Mouse (Mus musculus) macrophage (primary cell): ENCODE measurements at regions not wholly inside any gene's neighbourhood (a gene's known extent, or its start where the extent isn't known, plus 50 kb on each side); places are given as distances from the start of the nearest gene placed in this dataset.

Source experiments
- H3K27ac ChIP-seq: fragments of 350-480 bp; formaldehyde crosslinking; 2 replicates; pipeline ENCODE4 v1.9.0; 2021
- H3K36me3 ChIP-seq: fragments of 350-480 bp; formaldehyde crosslinking; 2 replicates; pipeline ENCODE4 v1.9.0; 2021; ENCODE audit errors: inconsistent target
- H3K4me3 ChIP-seq: fragments of 350-480 bp; formaldehyde crosslinking; 2 replicates; pipeline ENCODE4 v1.9.0; 2021; ENCODE audit errors: inconsistent target
- H3K79me2 ChIP-seq: fragments of 350-480 bp; formaldehyde crosslinking; 2 replicates; pipeline ENCODE4 v1.9.0; 2021; ENCODE audit errors: inconsistent target
- WGBS: methylation state at CpG from one replicate; pipeline ENCODE4 v1.1.7; 2026; ENCODE audit warnings: inconsistent platforms; ENCODE audit not compliant: missing documents; 5-methylcytosine and 5-hydroxymethylcytosine counted together

GRCm38 (mm10) chr4:12277949-12278348, 106.1 kb upstream of the Fam92a start:
- 94% methylated on average over 3 of the region's 3 CpGs for WGBS

GRCm38 (mm10) chr4:12273369-12273768, 101.6 kb upstream of the Fam92a start:
- Histone ChIP-seq H3K36me3 (no peaks in the 10 kb centered on the region), H3K79me2 (no peaks in the 10 kb centered on the region), H3K4me3 (no peak overlapping the region), H3K27ac (no peak overlapping the region)
- WGBS, result 93% methylated on average over 6 of the region's 6 CpGs

More at GRCm38 (mm10) chr4:12277949-12278348, 106.1 kb upstream of the Fam92a start:
- Histone ChIP-seq H3K79me2 (no peaks in the 10 kb centered on the region), H3K36me3 (no peaks in the 10 kb centered on the region), H3K27ac (no peak overlapping the region), H3K4me3 (no peak overlapping the region)

GRCm38 (mm10) chr4:12272914-12273313, 101.1 kb upstream of the Fam92a start:
- Histone ChIP-seq H3K79me2 (no peaks in the 10 kb centered on the region), H3K4me3 (no peak overlapping the region), H3K27ac (no peak overlapping the region), H3K36me3 (no peaks in the 10 kb centered on the region)
- WGBS, result 91% methylated on average over 6 of the region's 6 CpGs

DNA sequence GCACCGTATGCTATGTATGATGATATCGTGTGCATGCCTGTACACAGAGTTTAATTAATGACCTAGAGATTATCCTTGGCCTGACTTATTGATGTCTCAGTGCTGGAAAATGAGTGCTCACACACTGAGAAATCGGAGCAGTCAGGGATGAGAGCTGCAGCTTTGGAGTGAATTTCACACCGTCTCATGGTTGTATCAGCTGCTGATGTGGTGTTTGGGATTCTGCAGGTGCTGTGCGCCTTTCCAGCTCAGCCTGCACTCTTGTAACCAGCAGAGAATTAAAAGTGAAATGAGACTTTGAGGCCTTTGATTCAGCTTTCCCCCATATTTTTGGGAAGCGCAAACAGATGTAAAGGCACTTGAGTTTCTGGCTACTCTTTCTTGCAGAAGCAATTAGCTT, 100.6 kb upstream of the Fam92a start:
- no peaks in the 10 kb centered on the region for H3K36me3 ChIP-seq
- no peak overlapping the region for H3K27ac ChIP-seq
- no peaks in the 10 kb centered on the region for H3K79me2 ChIP-seq
- H3K4me3 ChIP-seq, result no peak overlapping the region
- WGBS, result 92% methylated on average over 6 of the region's 6 CpGs

- Histone ChIP-seq H3K79me2 (no peaks in the 10 kb centered on the region), H3K4me3 (no peak overlapping the region), H3K36me3 (no peaks in the 10 kb centered on the region), H3K27ac (no peak overlapping the region)
Observed at GRCm38 (mm10) chr4:12263746-12264145, 91.9 kb upstream of the Fam92a start.

DNA sequence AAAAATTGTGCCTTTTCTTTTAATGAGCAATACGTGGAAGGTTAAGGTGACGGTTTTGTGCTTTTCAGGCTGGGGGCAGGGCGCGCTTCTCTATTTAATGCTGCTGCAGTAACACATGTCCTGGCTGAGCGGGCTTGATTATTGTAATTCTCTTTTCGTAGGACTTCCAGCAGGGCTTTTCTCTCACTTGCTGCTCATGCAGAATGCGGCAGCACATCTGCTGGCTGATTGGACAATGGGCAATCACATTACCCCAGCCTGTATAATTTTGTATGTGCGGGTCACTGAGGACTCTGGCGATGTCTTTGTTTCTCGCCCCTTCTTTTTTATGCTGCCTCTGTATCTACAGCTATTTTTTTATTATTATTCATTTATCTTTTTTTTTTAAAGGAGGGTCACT, 91.4 kb upstream of the Fam92a start:
- H3K79me2 ChIP-seq, result no peaks in the 10 kb centered on the region
- 96% methylated on average over 10 of the region's 10 CpGs for WGBS
- H3K36me3 ChIP-seq, result no peaks in the 10 kb centered on the region
- H3K4me3 ChIP-seq, result no peak overlapping the region
- H3K27ac ChIP-seq, result no peak overlapping the region

- H3K4me3 ChIP-seq, result no peak overlapping the region
- no peak overlapping the region for H3K27ac ChIP-seq
- H3K79me2 ChIP-seq, result no peaks in the 10 kb centered on the region
- H3K36me3 ChIP-seq, result no peaks in the 10 kb centered on the region
Observed at GRCm38 (mm10) chr4:12247994-12248393, 76.2 kb upstream of the Fam92a start.

GRCm38 (mm10) chr4:12246595-12246994, 74.8 kb upstream of the Fam92a start:
- WGBS, result 85% methylated on average over 4 of the region's 4 CpGs
- no peaks in the 10 kb centered on the region for H3K36me3 ChIP-seq
- H3K4me3 ChIP-seq, result no peak overlapping the region
- no peaks in the 10 kb centered on the region for H3K79me2 ChIP-seq
- no peak overlapping the region for H3K27ac ChIP-seq

GRCm38 (mm10) chr4:12240941-12241571, 69.2 kb upstream of the Fam92a start:
- Histone ChIP-seq H3K27ac (no peak overlapping the region), H3K4me3 (no peak overlapping the region), H3K79me2 (no peaks in the 10 kb centered on the region), H3K36me3 (no peaks in the 10 kb centered on the region)
- 2% methylated on average over 12 of the region's 12 CpGs for WGBS

DNA sequence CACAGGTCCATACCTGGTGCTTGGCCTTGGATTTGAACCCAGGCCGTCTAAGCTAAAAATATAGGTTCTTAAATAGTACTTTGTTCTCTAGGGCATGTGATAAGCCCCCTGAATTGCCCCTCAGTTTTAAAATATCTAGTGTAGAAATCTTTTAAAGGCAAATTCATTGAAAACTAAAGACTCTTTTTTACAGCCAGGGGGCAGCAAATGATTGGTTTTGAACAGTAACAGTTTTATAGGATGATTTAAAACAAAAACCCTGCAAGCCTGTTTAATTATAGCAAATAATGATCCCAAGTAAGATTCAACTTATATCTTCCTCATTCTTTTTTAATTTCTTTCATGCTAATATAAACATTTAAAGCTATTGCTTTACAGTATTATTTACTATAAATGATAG, 58.9 kb upstream of the Fam92a start:
- H3K36me3 ChIP-seq, result no peaks in the 10 kb centered on the region
- H3K4me3 ChIP-seq, result no peak overlapping the region
- H3K79me2 ChIP-seq, result no peaks in the 10 kb centered on the region
- 100% methylated on average over 1 of the region's 1 CpGs for WGBS
- no peak overlapping the region for H3K27ac ChIP-seq
